Mouse (Mus musculus): ENCODE data around the gene Pde4d. TPM values are rescaled to one million over a fixed set of nuclear protein-coding genes. Genes with fewer than 3 reads are reported as not detected.

The Pde4d gene
- total RNA-seq, 1 experiment from 2014 or later, result 18.9 TPM

DNA sequence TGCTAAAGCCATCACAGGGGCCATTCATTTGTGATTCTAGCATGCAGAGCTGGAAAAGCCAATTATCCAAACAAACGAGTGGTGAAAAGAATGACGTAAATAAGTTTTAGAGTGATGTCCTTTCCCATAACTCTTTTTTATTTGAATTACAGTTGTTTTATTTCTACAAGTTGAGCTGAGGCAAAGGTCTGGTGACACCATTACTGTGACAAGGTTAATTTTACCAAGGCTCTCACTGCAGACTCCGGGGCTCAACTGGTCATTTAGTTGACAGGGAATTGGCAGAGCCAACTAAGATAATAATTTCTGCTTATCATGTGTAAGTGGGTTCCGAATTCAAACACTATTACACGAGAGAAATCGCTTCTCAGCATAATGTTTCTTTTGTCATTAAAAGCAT is 731.6 kb downstream of the Pde4d start:
- no peak for DNase-seq

- DNase-seq, result no peak
These were observed 740.9 kb downstream of the Pde4d start for GRCm38 (mm10) chr13:109190652-109191051.

GRCm38 (mm10) chr13:109191176-109191575 is 741.4 kb downstream of the Pde4d start:
- no peak for DNase-seq

GRCm38 (mm10) chr13:109205541-109205940 is 755.8 kb downstream of the Pde4d start:
- no peak for DNase-seq

DNA sequence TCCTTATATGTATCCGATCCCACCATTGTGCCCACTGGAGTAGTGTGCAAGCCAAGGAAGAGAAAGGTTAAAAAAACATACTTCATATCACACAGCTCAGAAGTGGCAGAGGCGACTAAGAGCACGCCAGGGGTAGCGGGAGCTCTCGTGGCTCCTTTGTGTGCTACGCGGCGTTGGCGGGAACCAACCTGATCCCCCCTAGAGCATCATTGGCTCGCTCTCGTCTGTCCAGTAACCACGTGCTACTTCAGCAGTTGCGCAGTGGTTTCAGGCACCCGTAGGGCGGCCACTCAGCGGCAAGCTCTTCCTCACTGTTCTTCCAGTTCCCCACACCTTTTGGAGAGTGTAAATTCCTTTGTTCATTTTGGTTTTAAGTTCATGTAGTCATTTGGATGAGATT is 758.9 kb downstream of the Pde4d start:
- no peak for DNase-seq

DNA sequence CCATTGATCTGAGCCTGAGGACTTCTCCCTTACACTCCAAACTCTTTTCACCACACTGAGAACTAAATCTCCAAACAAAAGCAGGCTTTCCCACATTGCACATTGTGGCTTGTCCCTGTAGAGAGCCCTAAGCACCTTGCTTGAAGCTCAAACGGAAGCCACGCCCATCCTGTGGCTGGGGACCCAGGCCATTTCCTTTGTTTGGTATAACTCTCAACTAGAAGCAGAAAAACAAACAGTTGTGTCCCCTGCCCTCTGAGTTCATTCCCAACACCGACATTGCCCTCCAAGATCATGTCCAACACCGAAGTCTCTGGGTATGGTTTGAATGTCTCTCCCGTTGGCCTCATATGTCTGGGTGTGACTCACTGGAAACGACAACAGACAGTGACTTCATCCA is 759.7 kb downstream of the Pde4d start:
- no peak for DNase-seq

DNA sequence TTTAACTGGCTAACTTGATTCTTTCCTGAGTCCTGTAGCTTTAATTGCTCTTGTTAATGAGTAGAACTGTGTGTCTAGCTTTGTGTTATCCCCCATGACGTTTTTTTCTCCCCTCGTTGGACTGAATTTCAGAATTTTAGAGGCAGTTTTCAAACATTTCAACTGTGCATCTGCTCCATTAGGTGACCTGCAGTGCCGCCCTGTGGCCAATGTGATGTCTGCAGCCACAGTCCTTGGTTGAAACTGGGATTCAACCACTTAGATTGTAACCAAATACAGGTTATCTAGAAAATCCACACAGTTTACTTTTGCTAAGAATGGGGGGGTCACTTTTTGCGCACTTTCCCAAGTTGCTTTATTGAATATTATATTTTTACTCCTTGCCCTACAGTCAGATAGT is 760.7 kb downstream of the Pde4d start:
- DNase-seq, result peak; percentile 78

DNA sequence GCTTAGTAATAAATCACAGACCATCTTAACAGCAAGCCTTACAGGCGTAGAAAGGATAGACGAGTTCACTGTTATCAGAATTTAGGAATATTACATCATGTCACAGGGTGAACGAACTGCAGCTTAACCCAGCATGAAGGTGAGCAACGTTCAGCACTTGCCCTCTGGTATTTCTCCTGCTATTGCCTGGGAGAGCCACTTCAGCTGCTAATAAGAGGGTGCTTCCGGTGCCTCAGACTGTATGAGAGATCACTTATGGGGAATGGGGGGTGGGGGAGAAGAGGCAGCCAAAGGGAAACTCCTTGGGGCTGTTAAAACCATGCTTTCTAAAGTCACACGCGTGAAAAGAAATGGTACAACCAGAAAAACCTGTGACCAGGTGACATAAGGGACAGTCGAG is 761.7 kb downstream of the Pde4d start:
- no peak for DNase-seq

- DNase-seq, result no peak
These were observed 762.3 kb downstream of the Pde4d start for GRCm38 (mm10) chr13:109211941-109212487.

DNA sequence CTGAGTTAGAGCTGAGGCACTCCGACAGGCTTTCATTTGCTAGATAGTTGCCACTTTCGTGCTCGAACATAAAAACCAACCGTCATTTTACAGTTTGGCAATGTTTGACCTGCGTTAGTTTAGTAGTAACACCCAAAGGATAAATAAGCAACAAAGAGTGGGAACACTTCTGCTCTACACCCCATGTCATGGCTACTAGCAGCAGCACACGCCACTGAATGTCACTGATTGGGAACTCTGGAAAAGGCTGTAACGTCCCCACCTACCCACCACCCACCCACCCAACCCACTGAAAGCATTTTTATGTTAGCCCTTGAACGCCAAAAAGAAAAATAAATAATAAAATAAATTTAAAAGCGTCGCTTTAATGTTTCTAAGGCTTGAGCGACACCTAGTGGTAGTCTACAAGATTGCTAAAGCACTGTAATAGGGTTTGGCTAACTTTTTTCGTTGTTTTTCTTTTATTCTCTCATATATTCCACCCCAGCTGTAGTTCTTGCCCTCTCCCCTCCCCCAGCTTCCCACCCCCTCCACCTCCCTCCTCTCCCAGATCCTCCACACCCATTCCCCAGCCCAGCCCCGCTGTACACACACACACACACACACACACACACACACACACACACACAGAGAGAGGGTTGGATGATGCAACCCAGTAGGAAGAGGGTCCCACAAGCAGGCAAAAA is 763.2 kb downstream of the Pde4d start:
- no peak for DNase-seq

GRCm38 (mm10) chr13:109219019-109219725 is 769.4 kb downstream of the Pde4d start:
- DNase-seq, result no peak

- DNase-seq, result no peak
These were observed 779.3 kb downstream of the Pde4d start for GRCm38 (mm10) chr13:109228967-109229617.

GRCm38 (mm10) chr13:109229618-109230334 is 780.0 kb downstream of the Pde4d start:
- no peak for DNase-seq

GRCm38 (mm10) chr13:109230335-109230987 is 780.7 kb downstream of the Pde4d start:
- no peak for DNase-seq

- no peak for DNase-seq
These were observed 782.2 kb downstream of the Pde4d start for GRCm38 (mm10) chr13:109231848-109232460.

GRCm38 (mm10) chr13:109232531-109232930 is 782.8 kb downstream of the Pde4d start:
- no peak for DNase-seq

DNA sequence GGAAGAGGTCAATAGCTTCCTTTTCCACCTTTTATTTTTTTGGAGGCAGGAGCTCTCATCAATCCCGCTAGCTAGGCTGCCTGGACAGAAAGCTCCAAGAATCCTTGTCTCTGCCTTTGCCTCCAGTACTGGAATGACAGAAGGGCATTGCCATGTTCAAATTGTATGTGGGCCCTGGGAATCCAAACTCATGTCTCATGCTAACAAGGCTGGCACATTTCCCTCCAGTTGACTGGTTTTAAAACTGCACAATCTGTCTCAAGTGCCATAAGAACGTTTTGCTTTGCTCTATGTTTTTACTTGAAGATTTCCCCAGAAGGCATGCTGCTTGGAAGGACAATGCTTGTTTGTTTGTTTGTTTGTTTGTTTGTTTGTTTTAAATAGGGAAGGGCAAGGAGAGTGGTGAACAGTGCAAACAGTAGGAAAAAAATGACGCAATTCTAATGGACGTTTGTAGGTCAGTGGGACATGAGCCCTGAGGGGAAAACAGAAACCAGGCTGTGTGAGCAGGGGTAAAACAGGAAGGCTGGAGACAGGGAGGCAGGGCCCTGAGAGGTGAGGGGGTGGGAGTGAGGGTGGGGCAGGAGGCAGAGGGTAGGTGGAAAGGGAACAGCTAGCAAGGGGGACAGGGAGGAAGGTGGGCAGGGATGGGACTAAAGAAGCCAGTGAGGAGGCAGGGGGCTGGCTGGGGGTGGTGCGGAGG is 784.3 kb downstream of the Pde4d start:
- no peak for DNase-seq

- no peak for DNase-seq
These were observed 786.3 kb downstream of the Pde4d start for GRCm38 (mm10) chr13:109236047-109236446.

DNA sequence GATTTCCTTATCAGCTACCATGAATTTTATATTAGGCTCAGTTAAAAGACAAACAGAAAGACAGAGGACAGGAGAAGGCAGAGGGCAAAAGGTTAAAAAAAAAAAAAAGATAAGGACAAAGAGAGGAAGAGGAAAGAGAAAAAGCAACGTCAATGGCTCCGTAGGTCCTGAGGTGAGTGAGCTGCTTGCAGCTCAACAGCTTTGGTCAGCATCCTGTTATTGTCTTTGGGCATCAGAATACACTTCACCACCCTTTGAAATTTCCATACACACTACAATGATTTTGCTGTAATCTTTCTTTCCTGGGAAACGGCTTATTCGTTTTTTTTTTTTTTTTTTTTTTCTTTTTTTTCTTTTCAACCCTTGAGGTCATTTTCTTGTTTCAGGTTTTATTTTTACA is 788.9 kb downstream of the Pde4d start:
- no peak for DNase-seq

DNA sequence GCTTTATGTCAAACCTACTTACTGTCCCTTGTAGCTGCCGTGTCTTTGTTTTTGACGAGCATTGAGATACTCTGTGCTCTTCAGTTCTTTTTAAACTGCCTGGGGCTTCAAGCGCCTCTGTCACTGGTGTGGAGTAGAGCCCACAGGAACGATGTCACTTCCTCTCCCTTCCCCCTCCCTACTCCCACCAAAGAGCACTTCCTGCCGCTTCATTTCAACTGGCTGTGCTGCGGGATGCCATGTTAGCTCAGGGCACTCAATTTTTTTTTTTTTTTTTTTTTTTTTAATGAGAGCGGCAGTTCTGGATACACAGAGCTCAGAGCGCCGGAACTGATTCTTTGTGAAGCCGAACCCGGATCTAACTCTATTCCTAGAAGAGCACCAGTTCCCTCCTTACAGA is 789.5 kb downstream of the Pde4d start:
- DNase-seq, result peak; percentile 11
